In the genomic region with DNA sequence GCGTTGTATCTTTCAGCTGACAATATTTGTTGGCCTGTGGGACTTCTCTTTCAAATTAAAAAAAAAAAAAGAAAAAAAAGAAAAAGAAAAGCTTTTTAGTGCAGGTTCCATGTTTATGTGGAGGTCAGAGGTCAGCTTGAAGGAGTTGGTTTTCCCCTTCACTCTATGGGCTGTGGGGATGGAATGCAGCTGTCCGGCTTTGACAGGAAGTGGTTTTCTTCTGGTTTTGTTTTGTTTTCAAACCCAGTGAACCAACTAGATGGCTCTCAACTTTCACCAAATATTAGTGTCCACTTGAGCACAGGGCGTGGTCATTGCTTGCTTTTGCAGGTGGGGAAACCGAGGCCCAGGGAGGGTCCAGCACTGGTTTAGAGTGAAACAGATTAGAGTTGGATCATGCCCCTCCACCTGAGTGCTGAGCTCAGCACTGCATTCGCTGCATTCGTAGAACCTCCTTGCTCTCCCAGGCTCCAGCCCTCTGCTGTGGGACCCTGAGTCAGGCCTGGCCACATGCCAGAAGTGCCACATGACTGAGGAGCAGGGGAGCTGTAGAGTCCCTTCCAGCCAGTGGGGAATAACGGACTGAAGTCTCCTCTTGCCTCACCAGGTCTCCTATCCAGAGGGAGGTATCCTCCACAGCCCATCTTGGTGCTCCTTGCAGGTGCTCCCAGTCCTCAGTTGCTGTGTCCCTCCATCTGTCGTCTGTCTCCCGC, we compare ENCODE assay signal across 8 mouse cellular contexts.
DNase-seq lines count a peak whose midpoint lies in the region; ATAC-seq and TF ChIP-seq lines count a peak whose summit lies in the region.

No protein-coding gene starts in this region.

- peaks cover 56% of the 10 kb centered on the region for H3K4me1 ChIP-seq in bone marrow macrophage, adult 2 months (ENCODE audit: control insufficient read depth, insufficient read depth, low read length)
- H3K4me1 ChIP-seq in lung, embryonic 16.5 days (replicated peaks; ENCODE audit: control insufficient read depth, insufficient read depth, low read length), result peaks cover 52% of the 10 kb centered on the region

- H3K9ac ChIP-seq in lung, embryonic 16.5 days (ENCODE audit: low read length), result no peak overlapping the region

- peak; percentile 98 for DNase-seq in heart, adult 11 months
- no peak for DNase-seq in heart, adult 8-10 months (ENCODE audit: low spot score)
- peak; percentile 84 for DNase-seq in 3T3-L1 (ENCODE audit: low read depth, low spot score)
- peak; percentile 66 to 67 for DNase-seq in heart, postnatal 36 days
- DNase-seq in left cerebral cortex, adult 2 months (ENCODE audit: extremely low spot score in 1 of 2, low spot score in 2 of 2), result no peak
- DNase-seq in thymus, postnatal 4 days, result no peak

- WGBS in lung, embryonic 16.5 days, result 16% methylated on average over 9 of the region's 9 CpGs

- peak overlapping the region; percentile 40 for H3K4me3 ChIP-seq in bone marrow macrophage, adult 2 months (ENCODE audit: insufficient read depth, low read length)
- no peak overlapping the region for H3K4me3 ChIP-seq in lung, embryonic 16.5 days (ENCODE audit: low read length)
- H3K4me3 ChIP-seq in left cerebral cortex, adult 2 months, result no peak overlapping the region

- no peak for TF ChIP-seq CTCF in bone marrow macrophage, adult 2 months (IDR thresholded peaks at IDR 0.05; ENCODE audit: low read depth, low read length)
- TF ChIP-seq CTCF in left cerebral cortex, adult 2 months (IDR thresholded peaks at IDR 0.05), result no peak

- TF ChIP-seq POLR2A in bone marrow macrophage, adult 2 months (IDR thresholded peaks at IDR 0.05; ENCODE audit: borderline replicate concordance, low read depth, low read length), result no peak

- H3K27ac ChIP-seq in bone marrow macrophage, adult 2 months (ENCODE audit: insufficient read depth, low read depth, low read length), result peak overlapping the region; percentile 96
- peak overlapping the region; percentile 90 for H3K27ac ChIP-seq in lung, embryonic 16.5 days (ENCODE audit: low read length)
- H3K27ac ChIP-seq in left cerebral cortex, adult 2 months, result no peak overlapping the region

- H3K4me2 ChIP-seq in lung, embryonic 16.5 days (ENCODE audit: low read depth, low read length), result peak overlapping the region; percentile 34

- no peaks in the 10 kb centered on the region for H3K9me3 ChIP-seq in lung, embryonic 16.5 days (ENCODE audit: control insufficient read depth, low read length)

- H3K36me3 ChIP-seq in lung, embryonic 16.5 days (ENCODE audit: control insufficient read depth, insufficient read depth, low read length), result no peaks in the 10 kb centered on the region

- no peaks in the 10 kb centered on the region for H3K27me3 ChIP-seq in lung, embryonic 16.5 days (ENCODE audit: control insufficient read depth, insufficient read depth, low read depth, low read length)

- intact Hi-C loops in heart, postnatal 36 days (cut with DNase I), result no loop called here
- intact Hi-C loops in left cerebral cortex, adult 2 months (cut with DNase I), result no loop called here

- ATAC-seq in lung, embryonic 16.5 days (ENCODE audit: low read depth), result peak; percentile 80

Comparison
In these comparisons a context has a peak if more than half of its experiments do, and no peak if none do; other contexts are left out.
1. DNase-seq: peak in heart, adult 11 months (single experiment), 3T3-L1 (single experiment) and heart, postnatal 36 days (2 of 2); none in heart, adult 8-10 months (single experiment), left cerebral cortex, adult 2 months (0 of 2) and thymus, postnatal 4 days (single experiment).